Mouse (Mus musculus) liver, adult 2 months (tissue): ENCODE data around the gene Fry. TPM values are rescaled to one million over a fixed set of nuclear protein-coding genes. Genes with fewer than 3 reads are reported as not detected.

Source experiments
- DNase-seq: peaks from one replicate; pipeline ENCODE4 v3.0.0-alpha.2; 2011; ENCODE audit warnings: low read depth, low spot score; ENCODE audit errors: extremely low read depth
- H3K27ac ChIP-seq: fragments of 200-500 bp; replicated peaks from 2 replicates; pipeline ENCODE4 v1.5.1; 2012; ENCODE audit warnings: low read depth, mild to moderate bottlenecking, control low read depth, inconsistent platforms, low read length; ENCODE audit not compliant: insufficient read depth
- H3K27me3 ChIP-seq: fragments of 200-500 bp; 2 replicates; pipeline ENCODE4 v1.6.1; 2012; ENCODE audit warnings: mild to moderate bottlenecking, moderate library complexity, low read length, inconsistent platforms; ENCODE audit not compliant: control insufficient read depth, insufficient read depth
- H3K36me3 ChIP-seq: fragments of 200-500 bp; 2 replicates; pipeline ENCODE4 v1.6.1; 2012; ENCODE audit warnings: low read length, inconsistent platforms; ENCODE audit not compliant: control insufficient read depth, insufficient read depth
- H3K4me1 ChIP-seq: fragments of 200-500 bp; 2 replicates; pipeline ENCODE4 v1.6.1; 2011; ENCODE audit warnings: low read length; ENCODE audit not compliant: control insufficient read depth, insufficient read depth
- H3K4me3 ChIP-seq: fragments of 200-500 bp; 2 replicates; pipeline ENCODE4 v1.5.1; 2011; ENCODE audit warnings: low read depth, mild to moderate bottlenecking, control low read depth, low read length, moderate library complexity; ENCODE audit not compliant: insufficient read depth
- H3K79me2 ChIP-seq: fragments of 200-500 bp; 2 replicates; pipeline ENCODE4 v1.6.1; 2012; ENCODE audit warnings: inconsistent platforms, mild to moderate bottlenecking, low read length, moderate library complexity; ENCODE audit not compliant: control insufficient read depth, insufficient read depth
- H3K9ac ChIP-seq: fragments of 200-500 bp; 2 replicates; pipeline ENCODE4 v1.6.1; 2012; ENCODE audit warnings: low read depth, mild to moderate bottlenecking, control low read depth, inconsistent platforms, low read length
- CTCF ChIP-seq: fragments of 200-500 bp; IDR thresholded peaks from 2 replicates; pipeline ENCODE4 v1.5.1; 2011; ENCODE audit warnings: low read depth, low read length, control low read depth
- POLR2A ChIP-seq: fragments of 200-500 bp; IDR thresholded peaks from 2 replicates; pipeline ENCODE4 v1.6.1; 2011; ENCODE audit warnings: low read length, control low read depth; ENCODE audit not compliant: insufficient read depth; ENCODE audit errors: extremely low read depth
- WGBS: fragments of 180-500 bp; shearing (Covaris S2); methylation state at CpG from one replicate; pipeline ENCODE4 v1.1.7; 2018; 5-methylcytosine and 5-hydroxymethylcytosine counted together
- polyA plus RNA-seq: library from polyadenylated mRNA; depleted of rRNA; stranded (reverse); fragments of >200 nt; gene quantifications from 2 replicates; pipeline ENCODE4 v1.2.3, GENCODE M21; 2012
- total RNA-seq: library from RNA; depleted of rRNA; stranded (reverse); fragments of >200 nt; gene quantifications from 2 replicates; pipeline ENCODE4 v1.2.3, GENCODE M21; 2014

The Fry gene
- total and polyA plus RNA-seq, 2 experiments: 0.62 to 1.8 TPM

GRCm38 (mm10) chr5:150097620-150098019 is 20.8 kb upstream of the Fry start:
- TF ChIP-seq CTCF (peak; percentile 78), POLR2A (no peak)
- no peaks in the 10 kb centered on the region for H3K4me1 ChIP-seq
- no peak overlapping the region for H3K4me3 ChIP-seq
- no peaks in the 10 kb centered on the region for H3K36me3 ChIP-seq
- H3K79me2 ChIP-seq: no peaks in the 10 kb centered on the region
- no peak overlapping the region for H3K9ac ChIP-seq
- H3K27ac ChIP-seq: no peak overlapping the region
- 10% methylated on average over 6 of the region's 6 CpGs for WGBS
- peaks cover 3% of the 10 kb centered on the region; the same call in 1 of the 2 replicates for H3K27me3 ChIP-seq
- DNase-seq: peak; percentile 4

GRCm38 (mm10) chr5:150098754-150099153 is 19.7 kb upstream of the Fry start:
- DNase-seq: no peak
- Histone ChIP-seq H3K36me3 (no peaks in the 10 kb centered on the region), H3K4me3 (no peak overlapping the region), H3K4me1 (no peaks in the 10 kb centered on the region), H3K79me2 (no peaks in the 10 kb centered on the region), H3K27me3 (peaks cover 3% of the 10 kb centered on the region; the same call in 1 of the 2 replicates), H3K27ac (no peak overlapping the region), H3K9ac (no peak overlapping the region)
- 90% methylated on average over 12 of the region's 12 CpGs for WGBS
- TF ChIP-seq CTCF (no peak), POLR2A (no peak)

- no peak for DNase-seq
- no peak overlapping the region for H3K9ac ChIP-seq
- no peak for TF ChIP-seq CTCF
- no peak for TF ChIP-seq POLR2A
- no peaks in the 10 kb centered on the region for H3K36me3 ChIP-seq
- no peaks in the 10 kb centered on the region for H3K4me1 ChIP-seq
- H3K27ac ChIP-seq: no peak overlapping the region
- H3K27me3 ChIP-seq: peaks cover 3% of the 10 kb centered on the region; the same call in 1 of the 2 replicates
- WGBS: 85% methylated on average over 11 of the region's 11 CpGs
- H3K4me3 ChIP-seq: no peak overlapping the region
- no peaks in the 10 kb centered on the region for H3K79me2 ChIP-seq
Observed at GRCm38 (mm10) chr5:150101789-150102188, 16.7 kb upstream of the Fry start.

DNA sequence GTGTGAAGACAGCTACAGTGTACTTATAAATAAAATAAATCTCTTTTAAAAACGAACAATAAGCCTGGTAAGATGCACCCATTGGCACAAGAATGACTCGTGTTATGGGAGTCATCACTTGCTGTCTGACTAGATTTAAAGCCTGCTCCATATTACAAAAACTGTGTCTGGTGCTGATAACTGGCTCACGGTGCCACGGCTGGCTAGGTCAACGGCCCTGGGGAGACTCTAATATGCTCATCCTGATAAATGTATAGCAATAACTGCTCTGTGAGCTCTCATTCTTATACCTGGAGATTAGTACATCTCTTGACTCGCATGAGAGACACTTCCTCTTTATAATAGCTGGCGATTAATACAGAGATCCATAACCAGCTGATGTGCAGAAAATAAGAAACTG is 12.1 kb upstream of the Fry start:
- H3K36me3 ChIP-seq: no peaks in the 10 kb centered on the region
- TF ChIP-seq POLR2A: no peak
- TF ChIP-seq CTCF: no peak
- no peak overlapping the region for H3K27ac ChIP-seq
- H3K4me3 ChIP-seq: no peak overlapping the region
- no peak overlapping the region for H3K9ac ChIP-seq
- no peaks in the 10 kb centered on the region for H3K4me1 ChIP-seq
- H3K27me3 ChIP-seq: no peaks in the 10 kb centered on the region
- no peaks in the 10 kb centered on the region for H3K79me2 ChIP-seq
- WGBS: 85% methylated on average over 7 of the region's 7 CpGs
- DNase-seq: no peak

- Histone ChIP-seq H3K4me1 (no peaks in the 10 kb centered on the region), H3K9ac (no peak overlapping the region), H3K4me3 (no peak overlapping the region), H3K27ac (no peak overlapping the region), H3K36me3 (no peaks in the 10 kb centered on the region), H3K27me3 (no peaks in the 10 kb centered on the region), H3K79me2 (no peaks in the 10 kb centered on the region)
- DNase-seq: no peak
- TF ChIP-seq POLR2A: no peak
- TF ChIP-seq CTCF: no peak
- WGBS: 57% methylated on average over 8 of the region's 8 CpGs
Observed at GRCm38 (mm10) chr5:150111236-150111635, 7.2 kb upstream of the Fry start.

DNA sequence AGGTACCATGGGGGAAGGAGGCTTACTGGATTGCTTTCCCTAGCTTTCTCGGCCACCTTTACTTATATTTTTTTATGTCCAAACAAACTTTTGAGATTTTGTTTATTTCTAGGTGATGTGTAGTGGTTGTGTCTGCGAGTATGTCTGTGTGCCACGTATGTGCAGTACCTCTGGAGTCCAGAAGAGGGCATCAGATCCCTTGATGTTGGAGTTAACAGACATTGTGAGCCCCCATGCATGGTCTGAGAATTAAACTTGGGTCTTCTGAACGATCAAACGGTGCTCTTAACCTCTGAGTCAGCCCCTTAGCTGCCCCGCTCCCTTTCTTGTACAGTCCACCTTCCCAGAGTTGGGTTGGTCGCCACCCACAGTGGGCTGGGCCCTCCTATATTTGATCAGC is 4.4 kb upstream of the Fry start:
- Histone ChIP-seq H3K4me1 (peaks cover 3% of the 10 kb centered on the region; the same call in 1 of the 2 replicates), H3K36me3 (no peaks in the 10 kb centered on the region), H3K9ac (no peak overlapping the region), H3K79me2 (no peaks in the 10 kb centered on the region), H3K27ac (no peak overlapping the region), H3K4me3 (no peak overlapping the region), H3K27me3 (0 out of 2 replicates have a peak, but pooled peaks cover 3% of the 10 kb centered on the region)
- no peak for DNase-seq
- 81% methylated on average over 7 of the region's 7 CpGs for WGBS
- no peak for TF ChIP-seq CTCF
